Mouse (Mus musculus) lung, adult 2 months (tissue): ENCODE data around the gene Cox16. TPM values are rescaled to one million over a fixed set of nuclear protein-coding genes. Genes with fewer than 3 reads are reported as not detected.
A peak's percentile ranks its signal among the peaks of the same experiment; 100 is the strongest.
"Not testable (repeated sequence)": the region's sequence is repeated elsewhere in the genome, so short reads cannot be mapped to it uniquely, and the experiment has no call there.

Experiments
- DNase-seq: peaks from one replicate; pipeline ENCODE4 v3.0.0; 2022
- H3K4me1 ChIP-seq: fragments of 200-500 bp; 2 replicates; pipeline ENCODE4 v1.6.1; 2011; ENCODE audit warnings: low read length; ENCODE audit not compliant: control insufficient read depth, insufficient read depth
- H3K4me3 ChIP-seq: fragments of 200-500 bp; replicated peaks from 2 replicates; pipeline ENCODE3; 2011; ENCODE audit warnings: low read depth, mild to moderate bottlenecking, control low read depth, low read length; ENCODE audit errors: extremely low read depth
- CTCF ChIP-seq: fragments of 200-500 bp; IDR thresholded peaks from 2 replicates; pipeline ENCODE4 v1.5.1; 2011; ENCODE audit warnings: mild to moderate bottlenecking, low read length, control low read depth; ENCODE audit not compliant: insufficient read depth
- POLR2A ChIP-seq: fragments of 200-500 bp; IDR thresholded peaks from 2 replicates; pipeline ENCODE4 v1.6.1; 2011; ENCODE audit warnings: low read depth, mild to moderate bottlenecking, control low read depth, low read length, borderline replicate concordance; ENCODE audit errors: extremely low read depth
- WGBS: fragments of 180-500 bp; shearing (Covaris S2); methylation state at CpG from one replicate; pipeline ENCODE4 v1.1.7; 2018; 5-methylcytosine and 5-hydroxymethylcytosine counted together
- polyA plus RNA-seq: library from polyadenylated mRNA; depleted of rRNA; stranded (reverse); fragments of >200 nt; gene quantifications from 2 replicates; pipeline ENCODE4 v1.2.3, GENCODE M21; 2012; rRNA removed

The Cox16 gene
- 50.6 and 59.0 TPM in 2 replicates for polyA plus RNA-seq

GRCm38 (mm10) chr12:81484727-81485191 lies at the start of gene Cox16:
Gene Cox16 (minus strand): TSS chr12:81485127.
- 0% methylated on average over 31 of the region's 31 CpGs for WGBS
- DNase-seq = peak; percentile 91
- H3K4me1 ChIP-seq = no peaks in the 10 kb centered on the region
- peak within 1 kb of the TSS; percentile 82 for H3K4me3 ChIP-seq
- TF ChIP-seq CTCF (no peak), POLR2A (peak; percentile 65; the same call in 1 of the 2 replicates)

GRCm38 (mm10) chr12:81533029-81533419 lies 48.1 kb upstream of the Cox16 start:
- no peak for DNase-seq
- Histone ChIP-seq H3K4me1 (peaks cover 2% of the 10 kb centered on the region), H3K4me3 (peak overlapping the region; percentile 79)
- TF ChIP-seq CTCF (no peak), POLR2A (no peak)
- 33% methylated on average over 4 of the region's 4 CpGs for WGBS

- H3K4me1 ChIP-seq = peaks cover 2% of the 10 kb centered on the region
- under 1% methylated on average over 46 of the region's 46 CpGs for WGBS
- DNase-seq = peak; percentile 78
- TF ChIP-seq POLR2A (peak; percentile 72; the same call in 1 of the 2 replicates), CTCF (no peak)
- H3K4me3 ChIP-seq = peak within 1 kb of the TSS; percentile 79
Measured at GRCm38 (mm10) chr12:81532316-81533028, 47.5 kb upstream of the Cox16 start, which contains the start of the genes Gm20498 and Synj2bp. Gene Gm20498 (minus strand): TSS chr12:81532905. Gene Synj2bp (minus strand): TSS chr12:81532911.

- H3K4me1 ChIP-seq, DNase-seq, H3K4me3 ChIP-seq: not testable (repeated sequence)
- WGBS = 79% methylated on average over 7 of the region's 8 CpGs
Measured at GRCm38 (mm10) chr12:81530587-81530986, 45.7 kb upstream of the Cox16 start.

GRCm38 (mm10) chr12:81496906-81497305 lies 12.0 kb upstream of the Cox16 start:
- WGBS = 97% methylated on average over 9 of the region's 9 CpGs
- not testable (repeated sequence) for DNase-seq, H3K4me1 ChIP-seq, H3K4me3 ChIP-seq

GRCm38 (mm10) chr12:81490491-81490890 lies 5.6 kb upstream of the Cox16 start:
- WGBS = 96% methylated on average over 5 of the region's 5 CpGs
- DNase-seq = no peak
- Histone ChIP-seq H3K4me3 (no peak overlapping the region), H3K4me1 (no peaks in the 10 kb centered on the region)
- TF ChIP-seq CTCF (no peak), POLR2A (no peak)

- WGBS = 42% methylated on average over 6 of the region's 6 CpGs
- DNase-seq = peak; percentile 11
- no peaks in the 10 kb centered on the region for H3K4me1 ChIP-seq
- TF ChIP-seq CTCF = no peak
- TF ChIP-seq POLR2A = no peak
- H3K4me3 ChIP-seq = peak overlapping the region; percentile 82
Measured at GRCm38 (mm10) chr12:81485311-81485710, 384 bp upstream of the Cox16 start.

- H3K4me3 ChIP-seq = peak overlapping the region; percentile 82
- H3K4me1 ChIP-seq = no peaks in the 10 kb centered on the region
- WGBS = 2% methylated on average over 7 of the region's 7 CpGs
- TF ChIP-seq CTCF (no peak), POLR2A (no peak)
- DNase-seq = no peak
Measured at GRCm38 (mm10) chr12:81484212-81484611, 715 bp downstream of the Cox16 start.

- peak overlapping the region; percentile 38 for H3K4me3 ChIP-seq
- no peak for TF ChIP-seq CTCF
- no peaks in the 10 kb centered on the region for H3K4me1 ChIP-seq
- WGBS = 39% methylated on average over 17 of the region's 17 CpGs
- DNase-seq = no peak
Measured at GRCm38 (mm10) chr12:81483656-81484055, 1.3 kb downstream of the Cox16 start.

GRCm38 (mm10) chr12:81459051-81459450 lies 25.9 kb downstream of the Cox16 start:
- 96% methylated on average over 7 of the region's 7 CpGs for WGBS
- H3K4me1 ChIP-seq, DNase-seq, H3K4me3 ChIP-seq: not testable (repeated sequence)

GRCm38 (mm10) chr12:81438985-81439384 lies 45.9 kb downstream of the Cox16 start:
- not testable (repeated sequence) for H3K4me3 ChIP-seq, DNase-seq, H3K4me1 ChIP-seq
- 93% methylated on average over 9 of the region's 9 CpGs for WGBS

- 83% methylated on average over 2 of the region's 2 CpGs for WGBS
- not testable (repeated sequence) for H3K4me1 ChIP-seq, DNase-seq, H3K4me3 ChIP-seq
Measured at GRCm38 (mm10) chr12:81434778-81435177, 50.1 kb downstream of the Cox16 start.
